Mouse (Mus musculus): ENCODE measurements around the gene Cldn5. TPM values are rescaled to one million over a fixed set of nuclear protein-coding genes. Genes with fewer than 3 reads are reported as not detected.

Cldn5 gene
- polyA plus RNA-seq, 1 experiment from 2014 or later, result 45.1 TPM

GRCm38 (mm10) chr16:18751885-18752499 lies 24.7 kb upstream of the Cldn5 start:
- ATAC-seq (ENCODE audit: low read depth), result no peak
- no peaks in the 10 kb centered on the region for H3K4me1 ChIP-seq (ENCODE audit: control insufficient read depth, insufficient read depth, low read length)
- H3K36me3 ChIP-seq (ENCODE audit: control insufficient read depth, insufficient read depth, low read length), result no peaks in the 10 kb centered on the region
- H3K9ac ChIP-seq (replicated peaks; ENCODE audit: low read depth, low read length), result no peak overlapping the region
- no peak overlapping the region for H3K27ac ChIP-seq (ENCODE audit: low read depth, low read length)
- H3K9me3 ChIP-seq (ENCODE audit: control insufficient read depth, low read length), result no peaks in the 10 kb centered on the region
- H3K4me2 ChIP-seq (ENCODE audit: low read depth, low read length), result no peak overlapping the region
- no peaks in the 10 kb centered on the region for H3K27me3 ChIP-seq (ENCODE audit: control insufficient read depth, insufficient read depth, low read length)
- WGBS, result 87% methylated on average over 10 of the region's 10 CpGs
- no peak overlapping the region for H3K4me3 ChIP-seq (ENCODE audit: low read depth, low read length)

DNA sequence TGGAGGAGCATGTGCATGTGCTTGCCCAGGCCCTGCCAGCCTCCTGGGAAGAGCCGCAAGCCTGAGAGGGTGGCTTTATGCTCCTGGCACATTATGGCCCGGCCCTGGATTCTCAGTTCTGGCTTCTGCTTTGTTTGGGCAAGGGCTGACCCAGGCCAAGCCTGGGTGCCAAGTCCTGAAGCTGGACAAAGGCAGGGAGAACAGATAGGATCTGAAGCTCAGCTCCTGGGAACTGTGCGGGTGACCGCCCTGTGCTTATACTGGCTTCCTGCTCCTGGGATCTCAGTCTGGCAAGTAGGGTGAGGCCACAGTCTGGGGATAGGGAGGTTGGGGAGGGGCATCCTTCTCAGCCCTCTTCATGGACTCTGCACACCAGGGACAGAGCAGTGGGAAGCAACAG lies 14.9 kb upstream of the Cldn5 start:
- Histone ChIP-seq H3K4me2 (ENCODE audit: low read depth, low read length) (no peak overlapping the region), H3K9me3 (ENCODE audit: control insufficient read depth, low read length) (no peaks in the 10 kb centered on the region), H3K9ac (replicated peaks; ENCODE audit: low read depth, low read length) (no peak overlapping the region), H3K36me3 (ENCODE audit: control insufficient read depth, insufficient read depth, low read length) (no peaks in the 10 kb centered on the region), H3K27ac (ENCODE audit: low read depth, low read length) (no peak overlapping the region), H3K4me3 (ENCODE audit: low read depth, low read length) (no peak overlapping the region), H3K27me3 (ENCODE audit: control insufficient read depth, insufficient read depth, low read length) (no peaks in the 10 kb centered on the region), H3K4me1 (ENCODE audit: control insufficient read depth, insufficient read depth, low read length) (no peaks in the 10 kb centered on the region)
- ATAC-seq (ENCODE audit: low read depth), result no peak
- 94% methylated on average over 4 of the region's 4 CpGs for WGBS

DNA sequence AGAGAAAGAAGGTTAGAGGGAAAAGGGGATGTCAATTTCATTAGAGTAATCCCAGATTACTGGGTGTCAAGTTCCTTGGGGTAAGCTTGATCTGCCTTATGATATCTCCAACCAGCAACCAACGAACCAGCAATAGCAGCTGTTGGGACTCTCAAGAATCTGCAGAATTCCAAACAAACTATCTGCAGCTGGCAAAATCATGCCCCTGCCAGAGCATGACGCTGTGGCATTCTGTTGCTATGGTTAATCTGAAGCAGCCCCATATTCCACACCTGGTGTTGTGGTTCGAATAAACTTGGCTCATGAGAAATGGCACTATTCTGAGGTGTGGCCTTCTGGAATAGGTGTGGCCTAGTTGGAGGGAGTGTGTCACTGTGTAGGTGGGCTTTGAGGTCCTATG lies 13.7 kb upstream of the Cldn5 start:
- Histone ChIP-seq H3K4me1 (ENCODE audit: control insufficient read depth, insufficient read depth, low read length) (no peaks in the 10 kb centered on the region), H3K9ac (replicated peaks; ENCODE audit: low read depth, low read length) (no peak overlapping the region), H3K4me2 (ENCODE audit: low read depth, low read length) (no peak overlapping the region), H3K27me3 (ENCODE audit: control insufficient read depth, insufficient read depth, low read length) (no peaks in the 10 kb centered on the region), H3K9me3 (ENCODE audit: control insufficient read depth, low read length) (no peaks in the 10 kb centered on the region), H3K36me3 (ENCODE audit: control insufficient read depth, insufficient read depth, low read length) (no peaks in the 10 kb centered on the region), H3K27ac (ENCODE audit: low read depth, low read length) (no peak overlapping the region), H3K4me3 (ENCODE audit: low read depth, low read length) (no peak overlapping the region)
- ATAC-seq (ENCODE audit: low read depth), result no peak
- 83% methylated on average over 3 of the region's 3 CpGs for WGBS

DNA sequence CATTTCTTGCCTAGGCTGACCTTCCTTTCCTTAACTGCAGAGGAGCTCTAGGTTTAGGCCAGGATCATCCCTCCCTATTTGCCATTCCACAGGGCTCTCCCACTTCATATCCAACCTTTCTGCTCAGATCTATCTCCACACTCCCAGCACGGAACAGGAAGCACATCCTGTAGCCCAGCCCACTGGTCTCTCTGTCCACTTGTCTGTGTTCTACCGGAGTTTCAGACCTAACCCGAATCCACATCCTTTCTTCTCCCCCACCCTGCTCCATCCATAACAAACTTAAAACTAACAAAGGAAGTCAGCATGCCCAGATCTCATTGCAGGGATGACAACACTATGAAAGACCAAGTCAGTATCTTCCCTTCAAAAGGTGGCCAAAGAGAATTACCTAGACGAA lies 10.3 kb upstream of the Cldn5 start:
- 80% methylated on average over 4 of the region's 4 CpGs for WGBS
- no peak overlapping the region for H3K9ac ChIP-seq (replicated peaks; ENCODE audit: low read depth, low read length)
- no peaks in the 10 kb centered on the region for H3K27me3 ChIP-seq (ENCODE audit: control insufficient read depth, insufficient read depth, low read length)
- H3K36me3 ChIP-seq (ENCODE audit: control insufficient read depth, insufficient read depth, low read length), result no peaks in the 10 kb centered on the region
- H3K4me1 ChIP-seq (ENCODE audit: control insufficient read depth, insufficient read depth, low read length), result no peaks in the 10 kb centered on the region
- ATAC-seq (ENCODE audit: low read depth), result no peak
- no peak overlapping the region for H3K4me2 ChIP-seq (ENCODE audit: low read depth, low read length)
- no peaks in the 10 kb centered on the region for H3K9me3 ChIP-seq (ENCODE audit: control insufficient read depth, low read length)
- no peak overlapping the region for H3K27ac ChIP-seq (ENCODE audit: low read depth, low read length)
- H3K4me3 ChIP-seq (ENCODE audit: low read depth, low read length), result no peak overlapping the region

DNA sequence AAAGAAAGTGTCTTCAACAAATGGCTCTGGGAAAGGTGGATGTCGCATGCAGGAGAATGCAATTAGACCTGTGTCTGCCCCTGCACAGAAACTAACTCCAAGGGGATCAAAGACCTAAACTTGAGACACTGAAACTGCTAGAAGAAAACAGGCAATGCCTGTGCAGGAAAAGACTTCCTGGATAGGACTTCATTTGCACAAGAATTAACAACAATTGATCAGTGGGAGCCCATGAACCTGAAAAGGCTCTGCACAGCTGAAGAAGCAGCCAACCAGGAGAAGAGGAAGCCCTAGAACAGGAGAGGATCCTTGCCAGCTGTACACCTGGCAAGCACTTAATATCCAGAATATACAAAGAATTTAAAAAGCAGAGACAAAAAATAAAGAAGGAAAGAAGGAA lies 7.1 kb upstream of the Cldn5 start:
- 87% methylated on average over 1 of the region's 1 CpGs for WGBS

DNA sequence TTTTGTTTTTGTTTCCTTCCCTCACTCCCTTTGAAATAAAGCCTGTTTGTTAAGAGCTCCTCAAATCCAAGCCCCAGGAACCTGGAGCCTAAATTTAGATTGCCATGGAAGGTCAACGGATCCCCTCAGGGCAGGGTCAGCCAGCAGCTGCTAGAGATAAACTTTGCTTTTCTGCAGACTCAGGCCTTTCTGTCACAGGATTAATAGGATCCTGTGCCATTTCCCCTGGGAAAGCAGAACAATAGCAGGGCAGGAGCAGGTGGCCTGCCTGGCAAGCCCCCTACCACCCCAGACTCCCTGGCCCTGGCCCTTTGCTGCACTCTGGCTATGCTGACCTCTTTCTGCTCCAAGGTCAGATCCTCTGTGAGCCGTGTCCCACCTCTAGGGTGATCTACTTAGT lies 2.7 kb upstream of the Cldn5 start:
- WGBS, result 32% methylated on average over 2 of the region's 2 CpGs
- Histone ChIP-seq H3K27me3 (ENCODE audit: control insufficient read depth, insufficient read depth, low read length) (peaks cover 33% of the 10 kb centered on the region), H3K9ac (replicated peaks; ENCODE audit: low read depth, low read length) (no peak overlapping the region)

More for the DNA sequence above, 7.1 kb upstream of the Cldn5 start:
- no peak for ATAC-seq (ENCODE audit: low read depth)
- Histone ChIP-seq H3K27ac (ENCODE audit: low read depth, low read length) (no peak overlapping the region), H3K4me3 (ENCODE audit: low read depth, low read length) (no peak overlapping the region), H3K27me3 (ENCODE audit: control insufficient read depth, insufficient read depth, low read length) (no peaks in the 10 kb centered on the region), H3K9ac (replicated peaks; ENCODE audit: low read depth, low read length) (no peak overlapping the region), H3K36me3 (ENCODE audit: control insufficient read depth, insufficient read depth, low read length) (no peaks in the 10 kb centered on the region), H3K9me3 (ENCODE audit: control insufficient read depth, low read length) (no peaks in the 10 kb centered on the region), H3K4me2 (ENCODE audit: low read depth, low read length) (no peak overlapping the region), H3K4me1 (ENCODE audit: control insufficient read depth, insufficient read depth, low read length) (no peaks in the 10 kb centered on the region)

GRCm38 (mm10) chr16:18775621-18776555 lies 759 bp upstream of the Cldn5 start:
- Histone ChIP-seq H3K36me3 (ENCODE audit: control insufficient read depth, insufficient read depth, low read length) (no peaks in the 10 kb centered on the region), H3K4me3 (ENCODE audit: low read depth, low read length) (no peak overlapping the region), H3K4me1 (ENCODE audit: control insufficient read depth, insufficient read depth, low read length) (no peaks in the 10 kb centered on the region), H3K9me3 (ENCODE audit: control insufficient read depth, low read length) (no peaks in the 10 kb centered on the region), H3K4me2 (ENCODE audit: low read depth, low read length) (peak overlapping the region; percentile 27; the same call in 1 of the 2 replicates), H3K27me3 (ENCODE audit: control insufficient read depth, insufficient read depth, low read length) (peaks cover 34% of the 10 kb centered on the region), H3K27ac (ENCODE audit: low read depth, low read length) (no peak overlapping the region), H3K9ac (replicated peaks; ENCODE audit: low read depth, low read length) (no peak overlapping the region)
- WGBS, result 29% methylated on average over 18 of the region's 18 CpGs
- no peak for ATAC-seq (ENCODE audit: low read depth)

More for the DNA sequence above, 2.7 kb upstream of the Cldn5 start:
- Histone ChIP-seq H3K9me3 (ENCODE audit: control insufficient read depth, low read length) (no peaks in the 10 kb centered on the region), H3K36me3 (ENCODE audit: control insufficient read depth, insufficient read depth, low read length) (no peaks in the 10 kb centered on the region), H3K4me3 (ENCODE audit: low read depth, low read length) (no peak overlapping the region), H3K4me1 (ENCODE audit: control insufficient read depth, insufficient read depth, low read length) (no peaks in the 10 kb centered on the region), H3K27ac (ENCODE audit: low read depth, low read length) (no peak overlapping the region), H3K4me2 (ENCODE audit: low read depth, low read length) (no peak overlapping the region)
- ATAC-seq (ENCODE audit: low read depth), result no peak

DNA sequence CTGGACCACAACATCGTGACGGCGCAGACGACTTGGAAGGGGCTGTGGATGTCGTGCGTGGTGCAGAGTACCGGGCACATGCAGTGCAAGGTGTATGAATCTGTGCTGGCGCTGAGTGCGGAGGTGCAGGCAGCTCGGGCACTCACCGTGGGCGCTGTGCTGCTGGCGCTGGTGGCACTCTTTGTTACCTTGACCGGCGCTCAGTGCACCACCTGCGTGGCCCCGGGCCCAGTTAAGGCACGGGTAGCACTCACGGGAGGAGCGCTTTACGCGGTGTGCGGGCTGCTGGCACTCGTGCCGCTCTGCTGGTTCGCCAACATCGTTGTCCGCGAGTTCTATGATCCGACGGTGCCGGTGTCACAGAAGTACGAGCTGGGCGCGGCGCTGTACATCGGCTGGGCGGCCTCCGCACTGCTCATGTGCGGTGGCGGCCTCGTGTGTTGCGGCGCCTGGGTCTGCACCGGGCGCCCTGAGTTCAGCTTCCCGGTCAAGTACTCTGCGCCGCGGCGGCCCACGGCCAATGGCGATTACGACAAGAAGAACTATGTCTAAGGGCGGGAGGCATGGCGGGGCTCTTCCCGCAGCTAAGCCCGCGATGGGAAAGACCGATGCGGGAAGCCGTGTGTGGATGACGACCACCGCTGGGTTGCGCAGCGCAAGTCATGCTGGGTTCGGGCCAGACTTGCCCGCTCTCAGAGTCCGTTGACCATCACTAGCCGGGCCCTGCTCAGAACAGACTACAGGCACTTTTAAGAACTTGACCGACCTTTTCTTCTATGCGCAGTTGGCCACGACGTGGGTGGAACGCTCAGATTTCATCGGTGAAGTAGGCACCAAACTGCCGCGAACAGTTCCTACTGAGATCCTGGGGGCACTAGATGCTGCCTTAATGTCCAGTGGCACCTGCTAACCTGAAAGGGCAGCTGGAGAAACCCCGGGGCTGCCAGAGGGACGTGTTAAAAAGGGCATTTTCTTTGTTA lies 744 bp downstream of the Cldn5 start:
- peak; percentile 68 for ATAC-seq (ENCODE audit: low read depth)
- Histone ChIP-seq H3K4me2 (ENCODE audit: low read depth, low read length) (peak overlapping the region; percentile 74), H3K9ac (replicated peaks; ENCODE audit: low read depth, low read length) (peak overlapping the region; percentile 39), H3K27me3 (ENCODE audit: control insufficient read depth, insufficient read depth, low read length) (peaks cover 34% of the 10 kb centered on the region), H3K9me3 (ENCODE audit: control insufficient read depth, low read length) (no peaks in the 10 kb centered on the region), H3K4me1 (ENCODE audit: control insufficient read depth, insufficient read depth, low read length) (no peaks in the 10 kb centered on the region), H3K27ac (ENCODE audit: low read depth, low read length) (peak overlapping the region; percentile 23; the same call in 1 of the 2 replicates), H3K36me3 (ENCODE audit: control insufficient read depth, insufficient read depth, low read length) (no peaks in the 10 kb centered on the region), H3K4me3 (ENCODE audit: low read depth, low read length) (peak overlapping the region; percentile 42)
- 2% methylated on average over 80 of the region's 80 CpGs for WGBS

All from neural tube, embryonic 14.5 days (tissue).